In genomic region chr2:173334856-173335595, GRCm38 (mm10) we compare ENCODE assay signal across 8 mouse cellular contexts. TPM values are rescaled to one million over a fixed set of nuclear protein-coding genes. Genes with fewer than 3 reads are reported as not detected.
DNase-seq lines count a peak whose midpoint lies in the region; ATAC-seq and TF ChIP-seq lines count a peak whose summit lies in the region.

No protein-coding gene starts in this region.

- no peaks in the 10 kb centered on the region for H3K36me3 ChIP-seq in intestine, embryonic 14.5 days (ENCODE audit: control insufficient read depth, insufficient read depth, low read length)
- H3K36me3 ChIP-seq in intestine, postnatal 0 days (ENCODE audit: control insufficient read depth, insufficient read depth) = no peaks in the 10 kb centered on the region
- H3K36me3 ChIP-seq in embryonic facial prominence, embryonic 10.5 days (replicated peaks) = no peaks in the 10 kb centered on the region
- no peaks in the 10 kb centered on the region for H3K36me3 ChIP-seq in midbrain, embryonic 10.5 days

- peak overlapping the region; percentile 71 for H3K27ac ChIP-seq in intestine, embryonic 14.5 days (ENCODE audit: low read depth)
- no peak overlapping the region for H3K27ac ChIP-seq in intestine, postnatal 0 days (ENCODE audit: low read depth, low read length)
- H3K27ac ChIP-seq in embryonic facial prominence, embryonic 10.5 days (replicated peaks) = 0 out of 2 replicates have a peak overlapping the region, but pooled peaks have one; percentile 75
- peak overlapping the region; percentile 3 for H3K27ac ChIP-seq in midbrain, embryonic 10.5 days (replicated peaks)

- intact Hi-C loops in heart, postnatal 10 days (cut with DNase I) = loop anchor here (2.0 to 5.0 kb wide), 4 partner anchors 58 to 212 kb away; partner anchors contain the start of gene Pmepa1

- 17% methylated on average over 15 of the region's 15 CpGs for whole genome bisulfite sequencing in intestine, embryonic 14.5 days
- 24% methylated on average over 15 of the region's 15 CpGs for WGBS in intestine, postnatal 0 days
- WGBS in embryonic facial prominence, embryonic 10.5 days = 15% methylated on average over 15 of the region's 15 CpGs
- WGBS in midbrain, embryonic 10.5 days = 12% methylated on average over 15 of the region's 15 CpGs

- ATAC-seq in intestine, embryonic 14.5 days (replicated peaks; ENCODE audit: low FRiP score, low TSS enrichment, low read depth) = no peak
- ATAC-seq in intestine, postnatal 0 days = no peak
- no peak for ATAC-seq in megakaryocyte-erythroid progenitor cell, adult 5-6 weeks (replicated peaks; ENCODE audit: low FRiP score, low TSS enrichment, poor library complexity, severe bottlenecking)

- no peaks in the 10 kb centered on the region for H3K9me3 ChIP-seq in intestine, embryonic 14.5 days (ENCODE audit: control insufficient read depth, low read length)
- H3K9me3 ChIP-seq in intestine, postnatal 0 days (ENCODE audit: control insufficient read depth) = no peaks in the 10 kb centered on the region
- H3K9me3 ChIP-seq in embryonic facial prominence, embryonic 10.5 days = no peaks in the 10 kb centered on the region
- H3K9me3 ChIP-seq in midbrain, embryonic 10.5 days (replicated peaks) = no peaks in the 10 kb centered on the region

- TF ChIP-seq CTCF in intestine, postnatal 0 days (IDR thresholded peaks at IDR 0.05; ENCODE audit: low read depth) = no peak

- H3K4me2 ChIP-seq in intestine, embryonic 14.5 days (ENCODE audit: low read length) = no peak overlapping the region; the same call in 1 of the 2 replicates
- H3K4me2 ChIP-seq in intestine, postnatal 0 days (replicated peaks; ENCODE audit: low read depth) = no peak overlapping the region

- no peak overlapping the region for H3K9ac ChIP-seq in intestine, embryonic 14.5 days (ENCODE audit: low read length)
- H3K9ac ChIP-seq in intestine, postnatal 0 days (ENCODE audit: low read depth, low read length) = no peak overlapping the region

- no peaks in the 10 kb centered on the region for H3K27me3 ChIP-seq in intestine, embryonic 14.5 days (replicated peaks; ENCODE audit: control insufficient read depth, insufficient read depth, low read length)
- H3K27me3 ChIP-seq in intestine, postnatal 0 days (replicated peaks; ENCODE audit: control insufficient read depth, insufficient read depth, low read length) = no peaks in the 10 kb centered on the region
- H3K27me3 ChIP-seq in embryonic facial prominence, embryonic 10.5 days (replicated peaks; ENCODE audit: low read depth, poor library complexity, severe bottlenecking) = peaks cover 81% of the 10 kb centered on the region
- peaks cover 86% of the 10 kb centered on the region for H3K27me3 ChIP-seq in midbrain, embryonic 10.5 days (ENCODE audit: low read depth, poor library complexity, severe bottlenecking)

- no peak overlapping the region for H3K4me3 ChIP-seq in intestine, embryonic 14.5 days (ENCODE audit: low read depth, low read length)
- H3K4me3 ChIP-seq in intestine, postnatal 0 days (ENCODE audit: low read depth, low read length) = no peak overlapping the region
- H3K4me3 ChIP-seq in embryonic facial prominence, embryonic 10.5 days = no peak overlapping the region
- H3K4me3 ChIP-seq in midbrain, embryonic 10.5 days = peak overlapping the region; percentile 3; the same call in 1 of the 2 replicates

- H3K4me1 ChIP-seq in intestine, embryonic 14.5 days (replicated peaks; ENCODE audit: control insufficient read depth, insufficient read depth, low read length) = peaks cover 42% of the 10 kb centered on the region
- H3K4me1 ChIP-seq in intestine, postnatal 0 days (replicated peaks; ENCODE audit: control insufficient read depth, insufficient read depth, low read length) = no peaks in the 10 kb centered on the region; the same call in 1 of the 2 replicates
- peaks cover 60% of the 10 kb centered on the region for H3K4me1 ChIP-seq in embryonic facial prominence, embryonic 10.5 days
- peaks cover 45% of the 10 kb centered on the region for H3K4me1 ChIP-seq in midbrain, embryonic 10.5 days

- no peak for DNase-seq in intestine, embryonic 14.5 days (ENCODE audit: low spot score)
- no peak for DNase-seq in embryonic facial prominence, embryonic 10.5 days (ENCODE audit: low spot score)
- peak; percentile 44 to 55 for DNase-seq in heart, postnatal 10 days
- no peak for DNase-seq in midbrain, embryonic 10.5 days (ENCODE audit: low spot score)
- no peak for DNase-seq in embryo, embryonic 9.5 days (ENCODE audit: extremely low spot score)
- no peak for DNase-seq in thymus, postnatal 0 days (ENCODE audit: low spot score)

RNA-seq across cellular contexts. Expression of gene Pmepa1, which starts 58.7 kb away (rescaled TPM):
- polyA plus RNA-seq in intestine, embryonic 14.5 days (2014; fragmentation: Nextera tagmentation; extraction: Ambion mirVana) = 10.4 and 12.0 TPM in 2 replicates
- 5.9 and 6.4 TPM in 2 replicates for polyA plus RNA-seq in intestine, postnatal 0 days (2015; fragmentation: Nextera tagmentation; extraction: Ambion mirVana)
- 1.4 and 2.1 TPM in 2 replicates for polyA plus RNA-seq in embryonic facial prominence, embryonic 10.5 days (2016; fragmentation: Nextera tagmentation; extraction: Ambion mirVana)
- total RNA-seq in heart, postnatal 10 days (2021) = 10 to 100 TPM; 55.1 to 57.2 TPM
- 1.2 and 2.0 TPM in 2 replicates for polyA plus RNA-seq in midbrain, embryonic 10.5 days (2016; fragmentation: Nextera tagmentation; extraction: Ambion mirVana)
- not detected in 2 replicates for total RNA-seq in megakaryocyte-erythroid progenitor cell, adult 5-6 weeks (2014; fragmentation: Nextera tagmentation)
- 0.52 TPM in 1 of 2 replicates, not detected in the other for total RNA-seq in megakaryocyte-erythroid progenitor cell, adult 5-6 weeks (2017)
- 3.1 and 4.2 TPM in 2 replicates for polyA plus RNA-seq in thymus, postnatal 0 days (2015; fragmentation: Nextera tagmentation; extraction: Ambion mirVana)

Comparison
In these comparisons a context has a peak if more than half of its experiments do, and no peak if none do; other contexts are left out.
1. DNase-seq: peak in heart, postnatal 10 days (2 of 2); none in intestine, embryonic 14.5 days (single experiment), embryonic facial prominence, embryonic 10.5 days (single experiment), midbrain, embryonic 10.5 days (single experiment), embryo, embryonic 9.5 days (single experiment) and thymus, postnatal 0 days (single experiment).